Mouse (Mus musculus): ENCODE data around the gene Olfr1448.

DNA sequence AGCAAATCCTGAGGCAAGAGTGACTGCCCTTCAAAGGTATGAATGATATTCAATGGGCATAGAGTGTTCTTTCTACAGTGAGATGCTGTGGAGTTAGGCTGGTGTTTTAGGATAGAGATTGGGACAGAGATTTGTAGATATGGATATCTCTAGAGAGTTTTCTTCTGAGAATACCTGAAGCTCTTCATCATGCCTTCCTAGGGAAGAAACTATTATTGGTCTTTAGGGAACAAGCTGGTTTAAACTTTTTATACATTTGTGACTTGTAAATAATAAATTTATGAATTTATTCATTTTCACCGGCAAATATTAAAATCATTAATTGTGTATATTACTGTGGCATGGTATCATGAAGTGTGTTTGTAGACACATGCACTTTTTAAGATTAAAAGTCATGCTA is 20.6 kb downstream of the Olfr1448 start, which contains the start of gene Olfr1447:
- TF ChIP-seq FLI1 (IDR thresholded peaks at IDR 0.05; ENCODE audit: low read length) = no peak
- no peak for TF ChIP-seq GATA1 (IDR thresholded peaks at IDR 0.05; ENCODE audit: borderline replicate concordance, low read length)

Measured in megakaryocyte, embryonic 14.5 days (primary cell).